Mouse (Mus musculus) olfactory bulb, adult 2 months (tissue): ENCODE data around the gene Fgfr2.

Source experiments
- CTCF ChIP-seq: fragments of 200-500 bp; IDR thresholded peaks from 2 replicates; pipeline ENCODE4 v1.5.1; 2012; ENCODE audit warnings: low read depth, mild to moderate bottlenecking, low read length, moderate library complexity; ENCODE audit not compliant: insufficient read depth
- POLR2A ChIP-seq: fragments of 200-500 bp; IDR thresholded peaks from 2 replicates; pipeline ENCODE4 v1.6.1; 2012; ENCODE audit warnings: mild to moderate bottlenecking, low read depth, low read length, moderate library complexity; ENCODE audit not compliant: insufficient read depth

DNA sequence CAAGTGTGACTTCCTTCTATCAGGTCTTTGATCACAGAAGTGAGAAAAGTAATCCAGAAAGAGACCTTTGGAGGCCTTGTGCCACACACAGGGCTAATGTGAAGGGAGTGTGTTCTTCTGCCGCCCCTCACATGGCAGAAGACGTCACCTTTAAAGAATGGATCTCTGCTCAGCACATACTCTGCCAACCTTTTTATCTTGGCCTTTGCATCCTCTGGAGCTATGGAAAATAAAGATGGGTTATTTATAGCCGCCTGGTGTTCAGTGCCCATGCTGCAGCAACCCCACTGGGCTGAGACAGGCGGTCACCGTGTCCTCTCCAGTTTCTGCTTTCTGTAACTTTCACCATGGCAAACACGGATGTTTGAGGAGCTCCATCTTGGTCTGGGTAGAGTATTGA lies 1515.1 kb downstream of the Fgfr2 start:
- TF ChIP-seq POLR2A (no peak), CTCF (no peak)
